Mouse (Mus musculus) ovary, postnatal 14 days (tissue): ENCODE measurements around the gene Gnb1.
"Not testable (repeated sequence)": the region's sequence is repeated elsewhere in the genome, so short reads cannot be mapped to it uniquely, and the experiment has no call there.

Source experiments
- DNase-seq: peaks from one replicate; pipeline ENCODE4 v3.0.0; 2022; ENCODE audit warnings: low spot score

Gene Gnb1

DNA sequence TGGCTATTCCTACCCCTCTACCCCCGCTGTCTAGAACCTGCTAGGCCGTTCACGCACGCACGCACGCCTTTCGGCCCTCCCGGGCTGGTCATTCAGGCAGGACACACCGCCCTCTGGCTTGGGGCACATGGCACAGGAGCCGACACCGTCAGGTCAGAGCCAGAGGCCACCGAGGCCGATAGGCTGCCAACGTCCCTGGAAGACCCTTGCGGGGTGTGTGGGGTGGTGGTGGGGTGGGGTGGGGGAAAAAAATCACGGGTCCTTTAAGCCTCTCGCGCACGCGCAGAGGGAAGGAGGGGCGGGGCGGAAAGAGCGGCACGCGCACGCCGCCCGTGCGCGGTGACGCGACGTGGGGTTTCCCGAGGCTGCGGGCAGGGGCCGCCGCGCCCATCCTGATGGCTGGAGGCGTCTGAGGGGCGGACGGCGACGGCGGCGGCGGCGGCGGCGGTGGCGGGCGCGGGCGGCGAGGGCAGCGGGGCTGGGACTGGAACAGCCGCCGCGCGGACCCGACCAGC is at the start of gene Gnb1:
Gene Gnb1 (plus strand): TSS at position 372 of the 515 bp plus-strand sequence.
- DNase-seq: peak; percentile 97

DNA sequence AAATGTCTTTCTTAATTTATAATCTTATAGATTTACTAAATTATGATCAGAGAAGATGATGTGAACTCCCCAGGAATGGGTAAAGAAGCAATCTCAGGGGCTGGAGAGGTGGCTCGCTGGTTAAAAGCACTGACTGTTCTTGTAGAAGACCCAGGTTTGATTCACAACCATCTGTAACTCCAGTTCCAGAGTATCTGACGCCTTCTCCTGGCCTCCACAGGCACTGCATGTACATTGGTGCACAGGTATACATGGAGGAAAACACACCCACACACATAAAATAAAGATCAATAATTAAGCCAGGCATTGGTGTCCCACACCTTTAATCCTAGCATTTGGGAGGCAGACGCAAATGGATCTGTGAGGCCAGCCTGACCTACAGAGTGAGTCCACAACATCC is 48.4 kb upstream of the Gnb1 start:
- no peak for DNase-seq

DNA sequence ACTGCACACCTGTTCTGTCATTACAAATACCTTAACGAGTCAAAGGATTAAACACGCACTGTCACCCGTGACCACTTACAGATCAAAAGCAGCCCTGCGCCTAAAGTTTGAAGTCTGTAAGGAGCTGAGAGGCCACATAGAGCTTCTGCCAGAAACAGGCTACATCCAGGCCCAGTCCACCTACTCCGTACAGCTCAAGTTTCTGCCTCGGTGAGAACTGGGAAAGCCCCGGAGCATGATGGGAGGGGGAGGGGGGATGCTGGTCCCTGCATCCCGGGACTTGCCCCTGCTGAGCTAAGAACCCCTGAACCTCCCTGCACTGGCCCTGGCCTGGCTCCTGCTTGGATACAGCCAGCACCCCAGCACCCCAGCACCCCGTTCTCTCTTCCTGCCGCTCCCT is 39.6 kb upstream of the Gnb1 start:
- DNase-seq: no peak

DNA sequence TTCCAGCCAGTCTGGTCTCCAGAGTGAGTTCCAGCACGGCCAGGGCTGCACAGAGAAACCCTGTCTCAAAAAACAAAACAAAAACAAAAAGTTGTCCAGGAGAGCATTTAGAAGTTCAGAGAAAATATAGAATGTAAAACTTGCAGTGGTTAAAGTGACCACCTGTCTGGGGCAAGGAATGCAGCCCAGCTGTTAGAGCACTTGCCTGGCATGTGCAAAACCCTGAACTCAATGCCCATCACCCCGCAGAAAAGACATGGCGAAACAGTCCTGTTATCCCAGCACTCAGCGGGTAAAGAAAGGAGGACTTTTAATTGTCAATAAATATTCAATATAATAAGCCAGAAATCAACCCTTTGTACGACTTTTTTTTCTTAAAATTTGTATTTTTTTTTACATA is 32.6 kb upstream of the Gnb1 start:
- no peak for DNase-seq

DNA sequence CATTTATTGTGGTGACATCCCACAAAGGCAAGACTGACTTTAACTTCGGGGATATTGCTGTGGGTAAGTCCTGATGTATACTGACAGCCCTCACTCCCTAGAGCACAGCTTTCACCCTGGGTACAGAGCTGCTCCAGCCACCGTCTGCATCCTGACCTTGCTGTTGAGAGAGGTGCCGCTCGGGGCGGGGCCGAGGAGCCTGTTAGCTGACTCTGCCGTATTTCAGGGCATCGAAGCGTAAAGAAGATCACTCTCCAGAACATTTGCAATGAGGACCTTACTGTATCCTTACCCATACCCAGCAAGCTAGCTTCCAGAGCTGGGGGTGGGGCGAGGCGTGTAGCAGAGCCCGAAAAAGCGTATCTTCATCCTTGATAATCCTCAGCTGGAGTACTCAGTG is 28.1 kb upstream of the Gnb1 start:
- no peak for DNase-seq

DNA sequence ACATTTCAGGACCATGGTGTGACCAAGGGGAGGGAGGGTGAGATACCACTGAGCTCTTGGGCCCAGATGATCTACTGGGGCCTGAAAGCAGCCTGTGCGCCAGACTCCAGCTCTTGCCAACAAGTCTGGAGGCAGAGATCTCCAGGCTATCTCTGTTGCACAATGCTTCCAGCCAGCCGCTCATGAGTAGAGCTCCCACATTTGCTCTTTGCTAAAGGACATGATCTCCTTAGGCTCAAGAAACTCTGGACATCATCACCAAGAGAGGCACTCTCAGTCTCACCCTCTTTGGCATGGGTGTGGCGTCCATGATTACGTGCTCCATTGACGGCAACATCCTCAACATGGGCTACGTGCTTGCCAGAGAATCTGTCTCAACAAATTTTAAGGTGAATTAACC is 27.6 kb upstream of the Gnb1 start:
- no peak for DNase-seq

DNA sequence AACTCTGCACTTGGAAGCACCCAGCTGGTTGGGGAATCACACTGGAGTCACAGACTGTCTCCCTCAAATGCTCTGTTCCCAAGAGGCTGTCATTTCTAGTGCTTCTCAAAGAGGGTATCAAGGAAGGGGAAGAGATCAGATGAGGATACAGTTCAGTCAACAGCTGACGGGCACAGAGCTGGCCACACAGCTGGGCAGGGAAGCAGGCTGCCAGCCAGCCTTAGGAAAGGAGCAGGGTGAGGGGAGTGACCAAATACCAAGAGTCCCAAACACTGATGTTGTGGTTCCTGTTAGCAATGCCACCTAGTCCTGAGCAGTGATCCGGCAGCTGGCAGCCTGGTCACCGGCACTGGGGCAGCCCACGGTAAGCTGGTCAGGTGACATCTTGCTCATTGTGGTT is 27.1 kb upstream of the Gnb1 start:
- DNase-seq: no peak

DNA sequence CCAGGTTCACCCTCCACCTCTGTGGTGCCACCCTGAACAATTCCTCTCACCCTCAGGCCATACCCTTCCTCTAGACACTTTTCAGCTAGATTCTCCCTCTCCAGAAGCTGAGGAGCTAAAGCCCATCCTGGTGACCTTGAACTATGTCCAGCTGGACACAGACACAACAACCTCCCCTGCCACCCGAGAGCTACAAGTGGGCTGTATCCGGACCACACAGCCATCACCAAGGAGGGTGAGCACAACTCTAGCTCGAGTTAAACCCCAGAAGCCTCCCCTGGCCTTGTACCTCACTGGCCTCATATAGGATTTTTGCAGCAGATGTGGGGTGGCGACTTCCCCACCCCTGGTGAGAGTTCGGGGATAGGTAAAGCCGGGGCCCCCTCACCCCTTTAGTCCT is 25.6 kb upstream of the Gnb1 start:
- DNase-seq: no peak

DNA sequence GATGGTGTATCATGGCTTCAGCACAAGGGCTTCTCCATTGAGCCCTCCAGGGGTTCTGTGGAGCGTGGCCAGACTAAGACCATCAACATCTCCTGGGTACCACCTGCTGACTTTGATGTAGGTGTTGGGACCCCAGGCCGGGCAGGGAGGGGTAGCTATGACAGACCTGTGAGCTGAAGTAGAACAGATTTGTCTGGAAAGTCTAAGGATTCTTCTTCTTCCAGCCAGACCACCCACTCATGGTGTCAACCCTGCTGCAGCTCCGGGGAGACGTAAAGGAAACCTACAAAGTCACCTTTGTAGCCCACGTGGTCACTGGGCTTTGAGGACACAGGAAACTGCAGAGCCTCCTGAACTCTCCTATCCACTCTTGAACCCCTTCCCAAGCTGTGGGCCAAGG is 25.1 kb upstream of the Gnb1 start:
- no peak for DNase-seq

DNA sequence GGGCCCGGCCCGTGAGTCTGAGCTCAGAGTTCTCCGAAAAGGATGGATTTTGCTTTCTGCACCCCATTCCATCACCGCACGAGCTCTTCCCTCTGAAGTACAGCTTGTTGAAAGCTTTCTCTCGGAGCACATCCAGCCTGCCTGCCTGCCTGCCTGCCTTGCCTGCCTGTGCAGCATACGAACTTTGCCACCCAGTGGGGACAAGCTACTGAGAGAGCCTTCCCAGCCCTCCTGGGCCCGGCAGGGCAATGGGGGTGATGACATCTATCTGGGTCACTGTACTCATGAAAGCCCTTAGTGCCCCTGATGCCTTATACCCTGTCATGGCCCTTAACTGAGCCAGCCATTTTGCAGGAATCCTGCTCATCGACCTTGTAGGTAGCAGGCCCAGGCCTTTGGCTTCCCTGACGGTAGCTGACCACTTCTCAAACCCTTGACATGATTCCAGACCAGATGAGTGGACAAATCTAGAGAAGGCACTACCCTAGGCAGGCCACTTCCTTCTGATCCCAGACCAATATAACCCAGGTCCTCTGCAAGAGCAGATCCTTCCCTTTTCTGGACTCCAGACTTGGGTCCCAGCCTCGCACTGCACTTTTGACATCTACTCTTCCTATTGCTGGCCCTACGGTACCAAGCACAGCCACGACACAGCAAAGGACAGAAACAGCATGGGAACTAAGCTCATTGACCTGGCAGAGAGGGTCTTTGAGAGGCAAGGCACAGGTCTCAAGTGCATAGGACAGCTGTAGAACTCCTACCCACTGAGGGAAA is 23.7 kb upstream of the Gnb1 start:
- DNase-seq: no peak

DNA sequence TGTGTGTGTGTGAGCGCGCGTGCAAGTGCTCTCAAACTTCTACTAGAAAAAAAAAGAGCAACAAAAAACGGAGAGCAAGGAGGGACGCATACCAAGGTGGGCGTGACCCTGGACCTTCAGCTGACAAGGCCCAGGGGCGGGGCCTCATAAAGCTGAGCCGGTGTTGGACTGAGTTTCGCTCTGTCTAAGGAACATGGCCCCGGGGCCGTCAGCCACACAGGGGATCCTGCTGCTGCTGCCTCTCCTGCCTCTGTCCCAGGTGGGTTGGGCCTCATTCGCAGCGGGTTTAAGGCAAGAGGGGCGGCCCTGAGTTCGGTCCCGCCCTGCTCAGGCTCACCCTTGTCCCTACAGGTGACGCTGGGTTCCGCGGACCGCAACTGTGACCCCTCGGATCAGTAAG is 22.2 kb upstream of the Gnb1 start, which contains the start of gene Tmem52:
Gene Tmem52 (plus strand): TSS at position 163 of the 400 bp plus-strand sequence.
- DNase-seq: no peak

DNA sequence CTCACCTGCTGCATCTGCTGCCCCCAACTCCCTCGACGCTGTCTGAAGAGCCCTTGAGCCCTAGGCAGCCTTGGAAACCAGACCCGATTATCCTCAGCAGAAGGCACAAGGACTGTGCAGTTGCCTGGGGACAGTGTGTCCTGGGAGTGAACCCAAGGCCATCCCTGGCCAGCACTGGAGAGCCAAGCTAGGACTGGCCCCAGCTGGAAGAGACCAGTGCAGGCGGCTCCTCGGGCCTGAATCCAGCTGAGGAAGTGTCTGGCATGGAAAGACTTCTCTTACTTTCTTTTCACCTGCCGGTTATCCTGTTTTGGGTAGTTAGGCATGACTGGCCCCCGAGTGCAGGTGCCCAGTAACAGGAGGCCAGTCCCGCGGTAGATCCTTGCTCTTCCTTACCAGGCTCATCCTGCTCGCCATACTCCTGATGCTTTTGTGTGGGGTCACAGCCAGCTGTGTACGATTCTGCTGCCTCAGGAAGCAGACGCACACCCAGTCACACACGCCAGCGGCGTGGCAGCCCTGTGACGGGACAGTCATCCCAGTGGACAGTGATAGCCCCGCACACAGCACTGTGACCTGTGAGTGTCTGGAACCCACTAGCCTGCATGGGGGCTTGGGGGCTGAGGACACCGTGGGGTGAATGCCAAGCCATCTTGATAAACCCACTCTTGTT is 21.4 kb upstream of the Gnb1 start:
- DNase-seq: no peak

DNA sequence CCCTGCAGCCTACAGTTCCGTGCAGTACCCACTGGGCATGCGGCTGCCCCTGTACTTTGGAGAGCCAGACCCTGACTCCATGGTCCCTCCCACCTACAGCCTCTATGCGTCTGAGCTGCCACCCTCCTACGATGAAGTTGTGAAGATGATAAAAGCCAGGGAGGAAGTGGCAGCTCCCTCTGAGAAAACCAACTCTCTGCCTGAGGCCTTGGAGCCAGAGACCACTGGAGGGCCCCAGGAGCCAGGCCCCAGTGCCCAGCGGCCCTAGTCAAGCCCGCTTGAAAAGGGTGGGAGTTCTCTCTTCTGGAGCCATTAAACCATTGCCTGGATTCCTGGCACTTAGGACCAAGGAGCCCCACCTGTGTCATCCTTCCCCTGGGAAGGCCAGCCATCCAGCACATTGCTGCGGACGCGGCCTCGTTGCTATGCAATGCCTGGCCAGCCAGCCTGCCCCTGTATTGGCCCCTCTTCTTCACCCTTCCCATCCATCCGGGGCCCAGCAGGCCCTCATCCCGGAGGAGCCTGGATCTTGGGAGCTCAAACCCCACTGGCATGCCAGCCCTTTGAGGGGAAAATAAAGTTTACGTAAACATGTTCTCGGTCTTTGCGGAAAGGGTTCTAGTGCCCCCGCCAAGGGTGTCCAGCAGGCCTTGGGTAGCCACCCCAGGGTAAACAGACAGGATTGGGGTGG is 20.8 kb upstream of the Gnb1 start:
- DNase-seq: no peak

DNA sequence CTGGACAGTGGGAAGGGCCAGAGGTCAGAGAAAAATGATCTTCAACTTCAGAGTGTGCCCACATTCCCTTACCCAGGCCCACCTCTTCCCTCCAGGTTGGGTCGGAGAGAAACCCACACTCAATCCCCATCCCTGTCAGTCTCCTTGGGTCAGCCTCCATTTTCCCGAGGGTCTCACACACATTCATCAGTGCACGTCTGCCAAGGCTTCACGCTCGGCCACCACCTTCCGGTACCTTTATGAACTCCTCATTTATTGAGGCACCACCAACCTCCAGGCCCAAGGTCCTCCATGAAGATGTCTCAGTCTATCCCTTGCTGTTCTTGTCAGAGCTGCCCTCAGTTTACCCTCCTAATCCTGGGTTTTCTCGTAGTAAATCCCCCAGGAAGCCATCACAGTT is 20.2 kb upstream of the Gnb1 start:
- DNase-seq: no peak

DNA sequence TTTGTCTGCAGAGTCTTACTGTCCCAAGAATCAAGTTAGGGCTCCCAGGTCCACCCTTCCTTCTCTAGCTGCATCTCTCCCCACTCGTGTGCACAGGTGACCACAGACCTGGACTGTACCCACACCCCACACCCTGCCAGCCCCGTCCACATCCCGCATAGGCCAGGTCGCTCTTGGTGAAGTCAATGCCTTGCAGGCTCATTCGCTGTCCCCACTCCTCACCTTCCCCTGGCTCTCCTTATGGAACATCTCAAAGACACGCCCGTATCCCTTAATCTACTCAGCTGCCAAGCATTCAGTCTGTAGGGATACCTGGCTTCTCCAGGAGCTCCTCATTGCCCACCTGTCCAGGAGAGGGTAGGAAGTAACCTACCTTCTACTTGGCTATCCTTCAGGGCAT is 19.8 kb upstream of the Gnb1 start:
- DNase-seq: no peak

DNA sequence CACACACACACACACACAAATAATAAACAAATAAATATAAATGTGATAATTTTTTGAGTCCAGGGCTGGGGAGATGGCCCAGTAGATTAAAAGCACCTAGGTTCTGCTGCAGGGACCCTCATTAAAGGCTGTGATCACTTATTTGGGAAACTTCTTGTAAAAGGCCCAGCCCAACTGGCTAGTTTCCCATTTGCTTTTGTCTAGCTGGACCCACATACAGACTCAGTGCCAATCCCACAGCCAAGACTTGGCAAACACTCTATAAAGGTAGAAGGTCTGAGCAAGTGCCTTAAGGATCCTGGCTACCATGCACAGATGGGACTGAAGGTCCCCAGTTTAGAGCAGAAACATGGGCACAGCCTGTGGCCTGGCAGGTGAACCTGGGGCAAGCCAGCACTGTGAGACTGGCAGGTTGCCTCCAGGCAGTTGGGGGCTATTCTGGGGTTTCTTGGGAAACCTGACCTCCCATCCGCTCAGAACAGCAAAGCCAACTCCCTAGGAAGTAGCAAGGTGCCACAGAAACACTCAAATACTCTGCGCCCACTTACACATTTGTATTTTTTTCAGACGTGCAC is 18.4 kb upstream of the Gnb1 start:
- no peak for DNase-seq

DNA sequence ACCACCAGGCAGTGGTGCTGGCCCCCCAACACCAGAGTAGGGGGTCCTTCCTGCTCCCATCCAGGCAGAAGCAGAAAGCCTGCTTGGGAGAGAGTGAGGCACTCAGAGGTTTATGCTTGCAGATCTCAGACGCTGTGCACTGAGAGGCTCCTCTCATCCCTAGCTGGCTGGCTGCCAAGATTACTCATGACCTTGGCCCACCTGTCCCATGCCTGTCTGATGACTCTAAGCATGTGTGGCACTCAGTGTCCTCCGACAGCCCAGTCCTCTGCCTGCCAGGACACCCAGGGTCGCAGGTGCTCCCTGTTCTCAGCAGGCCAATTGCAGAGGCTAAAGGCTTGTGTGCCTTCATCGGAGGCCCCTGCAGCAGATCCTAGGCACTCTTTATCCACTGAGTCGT is 17.8 kb upstream of the Gnb1 start:
- no peak for DNase-seq

DNA sequence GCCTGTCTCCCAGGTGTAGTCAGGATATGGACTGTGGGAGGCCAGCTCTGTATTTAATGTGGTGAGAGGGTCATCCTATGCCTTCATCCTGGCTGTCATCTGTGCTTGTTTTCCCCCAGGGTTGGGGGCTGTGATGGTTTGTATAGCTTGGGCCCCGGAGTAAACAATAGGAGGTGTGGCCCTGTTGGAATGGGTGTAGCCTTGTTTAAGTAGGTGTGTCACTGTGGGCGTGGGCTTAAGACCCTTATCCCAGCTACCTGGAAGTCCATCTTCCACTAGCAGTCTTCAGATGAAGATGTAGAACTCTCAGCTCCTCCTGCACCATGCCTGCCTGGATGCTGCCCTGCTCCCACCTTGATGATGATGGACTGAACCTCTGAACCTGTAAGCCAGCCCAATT is 17.4 kb upstream of the Gnb1 start:
- DNase-seq: not testable (repeated sequence)

DNA sequence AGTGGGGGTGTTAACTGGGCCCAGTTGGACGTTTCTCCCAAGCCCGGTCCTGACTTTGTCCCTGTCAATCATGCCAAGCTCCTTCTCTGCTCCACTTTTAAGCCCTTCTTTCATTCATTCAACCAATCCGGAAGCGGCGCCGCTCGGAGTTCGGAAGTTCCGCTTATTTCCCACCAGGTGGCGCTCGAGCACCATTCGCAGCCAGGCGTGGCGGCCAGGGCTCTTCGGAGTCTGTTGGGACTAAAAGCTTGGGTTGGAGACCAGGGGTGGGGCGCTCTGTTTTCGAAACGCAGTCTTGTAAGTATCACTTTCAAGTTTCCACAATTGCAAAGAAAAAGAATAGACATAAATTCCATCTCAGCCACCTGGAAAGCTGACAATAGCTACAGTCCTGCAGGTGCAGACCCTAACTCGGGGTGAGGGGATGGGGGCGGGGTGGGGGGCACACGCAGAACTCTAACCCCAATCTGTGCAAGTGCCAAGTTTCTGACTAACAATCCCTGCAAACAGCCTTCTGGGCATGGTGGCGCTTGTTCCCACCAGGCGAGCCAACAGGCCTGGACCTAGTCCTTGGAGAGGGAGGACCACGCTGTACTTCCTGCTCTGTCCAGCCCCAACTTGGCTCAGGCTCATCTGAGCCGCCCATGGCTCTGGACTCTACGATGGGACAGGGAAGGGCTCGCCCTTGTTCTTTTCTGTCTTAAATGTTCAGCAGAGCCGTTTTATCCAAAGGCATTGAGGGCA is 9.6 kb upstream of the Gnb1 start:
- peak; percentile 82 for DNase-seq

DNA sequence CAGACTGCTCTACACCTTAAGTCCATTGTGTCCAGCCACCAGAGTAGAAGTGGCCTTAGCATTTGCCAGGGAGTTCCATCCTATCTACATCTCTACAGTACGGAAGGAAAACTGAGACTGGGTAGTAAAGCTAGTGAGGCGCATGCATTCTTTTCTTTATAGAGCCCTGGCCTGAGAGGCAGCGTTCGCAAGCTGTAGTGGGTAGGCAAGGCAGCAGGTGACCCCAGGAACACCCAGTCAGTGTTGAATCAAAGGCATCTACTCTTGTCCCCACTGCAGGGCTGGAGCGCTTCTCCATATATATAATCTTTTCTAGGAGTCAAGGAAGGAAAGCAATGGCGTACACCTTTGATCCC is 9.1 kb upstream of the Gnb1 start:
- DNase-seq: no peak

DNA sequence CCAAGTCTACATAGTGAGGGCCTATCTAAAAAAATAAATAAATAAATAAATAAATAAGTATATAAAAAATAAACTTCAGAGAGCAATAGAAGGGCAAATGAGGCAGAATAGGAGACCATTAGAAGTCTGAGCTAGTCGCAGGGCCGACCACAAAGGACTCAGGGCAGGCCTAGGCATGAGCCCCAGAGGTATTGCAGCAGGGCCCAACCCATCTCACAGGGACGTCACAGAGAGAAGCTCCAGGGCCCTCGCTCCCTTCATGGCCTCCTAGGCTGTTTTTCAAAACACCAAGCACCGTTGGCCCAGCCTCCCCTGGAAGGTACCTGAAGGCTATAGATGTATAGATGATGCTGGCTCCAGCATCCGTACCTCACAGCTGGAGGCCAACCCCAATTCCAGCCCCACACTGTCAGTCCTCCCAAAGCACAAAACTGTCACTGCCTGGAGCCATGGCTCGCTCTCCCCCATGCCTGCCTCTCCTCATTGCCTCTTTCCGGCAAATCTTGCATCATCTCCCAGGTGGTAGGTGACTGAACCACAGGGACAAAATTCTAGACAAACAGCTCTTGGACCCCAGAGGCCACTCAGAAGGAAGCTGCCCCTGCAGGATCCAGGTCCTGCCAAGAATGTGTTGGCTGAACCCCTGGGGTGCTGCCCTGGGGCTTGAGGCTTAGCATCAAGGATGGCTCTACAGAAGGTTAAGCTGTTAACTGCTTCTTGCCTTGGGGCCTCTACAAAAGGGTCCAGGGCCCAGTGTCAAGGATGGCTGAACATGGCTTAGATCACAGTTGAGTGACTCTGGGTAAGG is 8.2 kb upstream of the Gnb1 start:
- DNase-seq: no peak
